Mouse (Mus musculus) adrenal gland (tissue): Measurements from ENCODE around the gene Ppp1r12b.

Experiments
- intact Hi-C: fragments of 180-260 bp; cut with DNase I; formaldehyde crosslinking; loops from one replicate; pipeline ENCODE4 v1.15.1; 2025

Ppp1r12b gene

GRCm38 (mm10) chr1:134942898-134943297 lies 12.8 kb downstream of the Ppp1r12b start:
- intact Hi-C loops = no loop called here

- intact Hi-C loops = no loop called here
These were observed 14.9 kb downstream of the Ppp1r12b start for GRCm38 (mm10) chr1:134940863-134941262.

- intact Hi-C loops = no loop called here
These were observed 17.5 kb downstream of the Ppp1r12b start for GRCm38 (mm10) chr1:134938233-134938632.

- intact Hi-C loops = no loop called here
These were observed 19.4 kb downstream of the Ppp1r12b start for GRCm38 (mm10) chr1:134936335-134936734.

GRCm38 (mm10) chr1:134932431-134932830 lies 23.3 kb downstream of the Ppp1r12b start:
- intact Hi-C loops = no loop called here

GRCm38 (mm10) chr1:134919010-134919409 lies 36.7 kb downstream of the Ppp1r12b start:
- intact Hi-C loops = no loop called here

- intact Hi-C loops = no loop called here
These were observed 40.3 kb downstream of the Ppp1r12b start for GRCm38 (mm10) chr1:134915421-134915820.

- intact Hi-C loops = no loop called here
These were observed 42.2 kb downstream of the Ppp1r12b start for GRCm38 (mm10) chr1:134913535-134913934.

- intact Hi-C loops = no loop called here
These were observed 43.9 kb downstream of the Ppp1r12b start for GRCm38 (mm10) chr1:134911892-134912291.

GRCm38 (mm10) chr1:134910037-134910436 lies 45.7 kb downstream of the Ppp1r12b start:
- intact Hi-C loops = no loop called here

- intact Hi-C loops = no loop called here
These were observed 46.3 kb downstream of the Ppp1r12b start for GRCm38 (mm10) chr1:134909442-134909841.

- intact Hi-C loops = no loop called here
These were observed 53.6 kb downstream of the Ppp1r12b start for GRCm38 (mm10) chr1:134902051-134902619.

- intact Hi-C loops = no loop called here
These were observed 59.7 kb downstream of the Ppp1r12b start for GRCm38 (mm10) chr1:134896008-134896407.

GRCm38 (mm10) chr1:134894803-134895202 lies 60.9 kb downstream of the Ppp1r12b start:
- intact Hi-C loops = no loop called here

GRCm38 (mm10) chr1:134891916-134892315 lies 63.8 kb downstream of the Ppp1r12b start:
- intact Hi-C loops = no loop called here

- intact Hi-C loops = no loop called here
These were observed 66.1 kb downstream of the Ppp1r12b start for GRCm38 (mm10) chr1:134889629-134890028.

- intact Hi-C loops = no loop called here
These were observed 79.9 kb downstream of the Ppp1r12b start for GRCm38 (mm10) chr1:134875800-134876199.

- intact Hi-C loops = no loop called here
These were observed 83.1 kb downstream of the Ppp1r12b start for GRCm38 (mm10) chr1:134872678-134873077.

- intact Hi-C loops = no loop called here
These were observed 89.3 kb downstream of the Ppp1r12b start for GRCm38 (mm10) chr1:134866426-134866825.

GRCm38 (mm10) chr1:134865552-134865951 lies 90.2 kb downstream of the Ppp1r12b start:
- intact Hi-C loops = no loop called here

- intact Hi-C loops = no loop called here
These were observed 95.2 kb downstream of the Ppp1r12b start for GRCm38 (mm10) chr1:134860538-134860937.

- intact Hi-C loops = no loop called here
These were observed 97.2 kb downstream of the Ppp1r12b start for GRCm38 (mm10) chr1:134858344-134859053.
